27 mouse cellular contexts compared by ENCODE assay signal in genomic region chr1:51360095-51360494, GRCm38 (mm10).
"Had no signal": no experiment of that assay in that cellular context is flagged by ENCODE, and none has a peak within 500 bp of the region (broad histone marks: within the 10 kb centered on the region; RNA-seq: fewer than 3 reads in every experiment).

No protein-coding gene starts in this region.

- DNase-seq: gastrocnemius, adult 2 months; gastrocnemius, postnatal 10 days; gastrocnemius, postnatal 25 days; heart, adult 18-20 months; heart, postnatal 10 days; heart, postnatal 4 days; kidney, adult 18-20 months; kidney, adult 8-10 months; kidney, postnatal 10 days; kidney, postnatal 25 days; kidney, postnatal 4 days; liver; liver, embryonic 13.5 days had no signal

- H3K4me3 ChIP-seq: gastrocnemius, adult 2 months; heart, embryonic 10.5 days; heart, embryonic 12.5 days; hindbrain, embryonic 10.5 days; hindbrain, embryonic 12.5 days; intestine, embryonic 15.5 days; layer of hippocampus, adult 2 months; left cerebral cortex, adult 2 months; limb, embryonic 10.5 days; limb, embryonic 12.5 days; liver, embryonic 13.5 days had no signal

- H3K9ac ChIP-seq: heart, embryonic 12.5 days; hindbrain, embryonic 12.5 days; hindbrain, embryonic 14.5 days; intestine, embryonic 15.5 days; limb, embryonic 12.5 days; liver, embryonic 13.5 days had no signal

- H3K4me1 ChIP-seq: heart, embryonic 10.5 days; hindbrain, embryonic 10.5 days; hindbrain, embryonic 12.5 days; intestine, embryonic 15.5 days; limb, embryonic 10.5 days; limb, embryonic 12.5 days; liver, embryonic 13.5 days had no signal

- H3K36me3 ChIP-seq: heart, embryonic 10.5 days; heart, embryonic 12.5 days; hindbrain, embryonic 10.5 days; hindbrain, embryonic 12.5 days; intestine, embryonic 15.5 days; limb, embryonic 10.5 days; limb, embryonic 12.5 days; liver, embryonic 13.5 days had no signal

- H3K27ac ChIP-seq: gastrocnemius, adult 2 months; heart, embryonic 10.5 days; hindbrain, embryonic 10.5 days; hindbrain, embryonic 12.5 days; hindbrain, embryonic 14.5 days; intestine, embryonic 15.5 days; layer of hippocampus, adult 2 months; left cerebral cortex, adult 2 months; limb, embryonic 10.5 days; limb, embryonic 12.5 days; liver, embryonic 13.5 days had no signal

- H3K4me2 ChIP-seq: heart, embryonic 12.5 days; hindbrain, embryonic 12.5 days; hindbrain, embryonic 14.5 days; intestine, embryonic 15.5 days; limb, embryonic 12.5 days; liver, embryonic 11.5 days; liver, embryonic 13.5 days had no signal

- H3K9me3 ChIP-seq: heart, embryonic 10.5 days; hindbrain, embryonic 10.5 days; hindbrain, embryonic 12.5 days; intestine, embryonic 15.5 days; limb, embryonic 10.5 days; limb, embryonic 12.5 days; liver, embryonic 13.5 days had no signal

- H3K27me3 ChIP-seq: heart, embryonic 12.5 days; hindbrain, embryonic 12.5 days; intestine, embryonic 15.5 days; limb, embryonic 12.5 days; liver, embryonic 13.5 days had no signal

- ATAC-seq: hindbrain, embryonic 16.5 days; inflammation-experienced regulatory T-cells, adult 6 months; intestine, embryonic 15.5 days; intestine, postnatal 0 days had no signal
